Mouse (Mus musculus) olfactory bulb, adult 2 months (tissue): ENCODE data around the gene Anks1b. TPM values are rescaled to one million over a fixed set of nuclear protein-coding genes. Genes with fewer than 3 reads are reported as not detected.

ENCODE experiments used
- H3K27ac ChIP-seq: fragments of 200-500 bp; 2 replicates; pipeline ENCODE4 v1.5.1; 2012; ENCODE audit warnings: low read depth, low read length; ENCODE audit not compliant: insufficient read depth
- H3K4me1 ChIP-seq: fragments of 200-500 bp; 2 replicates; pipeline ENCODE4 v1.6.1; 2012; ENCODE audit warnings: low read length; ENCODE audit not compliant: control insufficient read depth, insufficient read depth
- H3K4me3 ChIP-seq: fragments of 200-500 bp; 2 replicates; pipeline ENCODE4 v1.5.1; 2012; ENCODE audit warnings: mild to moderate bottlenecking, low read depth, low read length, moderate library complexity; ENCODE audit not compliant: insufficient read depth
- CTCF ChIP-seq: fragments of 200-500 bp; IDR thresholded peaks from 2 replicates; pipeline ENCODE4 v1.5.1; 2012; ENCODE audit warnings: low read depth, mild to moderate bottlenecking, low read length, moderate library complexity; ENCODE audit not compliant: insufficient read depth
- POLR2A ChIP-seq: fragments of 200-500 bp; IDR thresholded peaks from 2 replicates; pipeline ENCODE4 v1.6.1; 2012; ENCODE audit warnings: mild to moderate bottlenecking, low read depth, low read length, moderate library complexity; ENCODE audit not compliant: insufficient read depth
- WGBS: fragments of 180-500 bp; shearing (Covaris S2); methylation state at CpG from one replicate; pipeline ENCODE4 v1.1.7; 2018; 5-methylcytosine and 5-hydroxymethylcytosine counted together
- polyA plus RNA-seq: library from polyadenylated mRNA; stranded (reverse); fragments of >200 nt; gene quantifications from 2 replicates; pipeline ENCODE4 v1.2.4, GENCODE M21; 2012; ENCODE audit warnings: low replicate concordance; ENCODE audit not compliant: missing spikeins, insufficient read depth, insufficient read length

Anks1b gene
- polyA plus RNA-seq, 1 experiment, result not detected

DNA sequence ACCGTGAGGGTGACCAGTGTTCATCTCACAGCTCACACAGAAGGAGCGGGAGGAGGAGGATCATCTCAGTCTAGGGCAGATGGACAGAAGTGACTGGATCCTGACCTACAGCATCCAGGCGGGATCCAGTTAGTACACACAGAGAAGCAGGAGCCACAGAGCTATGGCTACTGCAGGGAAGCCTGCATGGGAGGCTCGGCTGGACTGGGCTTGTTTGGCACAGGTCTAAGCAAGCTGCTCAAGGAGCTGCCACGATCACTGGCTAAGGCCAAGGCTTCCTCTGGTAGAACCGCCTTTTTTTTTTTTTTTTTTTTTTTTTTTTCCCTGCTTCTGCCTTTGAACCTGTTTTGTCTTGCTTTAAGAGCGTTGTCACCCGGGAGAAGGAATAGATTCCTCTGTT lies 1034.1 kb downstream of the Anks1b start:
- no peak for TF ChIP-seq POLR2A
- TF ChIP-seq CTCF, result no peak
- Histone ChIP-seq H3K27ac (no peak overlapping the region), H3K4me1 (peaks cover 8% of the 10 kb centered on the region), H3K4me3 (no peak overlapping the region)
- WGBS, result 70% methylated on average over 8 of the region's 8 CpGs

DNA sequence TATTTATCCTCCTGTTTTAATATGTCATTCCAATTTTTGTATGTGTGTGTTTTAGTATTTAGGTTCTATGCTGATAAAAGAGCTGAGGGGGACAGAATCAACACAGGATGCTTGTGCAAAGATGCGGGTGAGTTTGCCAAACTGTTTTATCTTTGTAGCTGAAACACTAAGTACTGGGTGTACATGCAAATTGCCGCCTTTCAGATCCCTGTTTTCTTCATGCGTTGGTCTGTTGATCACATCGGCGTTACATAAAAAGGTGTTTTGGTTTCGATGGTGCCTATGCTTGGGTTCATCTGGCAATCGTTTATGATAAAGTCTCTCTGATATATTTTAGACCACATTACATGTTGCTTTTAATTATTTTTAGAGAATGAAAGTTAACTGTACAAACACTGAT lies 1050.2 kb downstream of the Anks1b start:
- WGBS, result 25% methylated on average over 7 of the region's 7 CpGs
- peak overlapping the region; percentile 85 for H3K27ac ChIP-seq
- H3K4me3 ChIP-seq, result no peak overlapping the region
- H3K4me1 ChIP-seq, result peaks cover 9% of the 10 kb centered on the region
- TF ChIP-seq CTCF, result no peak

GRCm38 (mm10) chr10:90933088-90933487 lies 1059.8 kb downstream of the Anks1b start:
- WGBS, result 88% methylated on average over 5 of the region's 5 CpGs
- H3K4me3 ChIP-seq, result no peak overlapping the region
- H3K4me1 ChIP-seq, result peaks cover 7% of the 10 kb centered on the region; the same call in 1 of the 2 replicates
- TF ChIP-seq POLR2A (no peak), CTCF (no peak)
- H3K27ac ChIP-seq, result 0 out of 2 replicates have a peak overlapping the region, but pooled peaks have one; percentile 3

DNA sequence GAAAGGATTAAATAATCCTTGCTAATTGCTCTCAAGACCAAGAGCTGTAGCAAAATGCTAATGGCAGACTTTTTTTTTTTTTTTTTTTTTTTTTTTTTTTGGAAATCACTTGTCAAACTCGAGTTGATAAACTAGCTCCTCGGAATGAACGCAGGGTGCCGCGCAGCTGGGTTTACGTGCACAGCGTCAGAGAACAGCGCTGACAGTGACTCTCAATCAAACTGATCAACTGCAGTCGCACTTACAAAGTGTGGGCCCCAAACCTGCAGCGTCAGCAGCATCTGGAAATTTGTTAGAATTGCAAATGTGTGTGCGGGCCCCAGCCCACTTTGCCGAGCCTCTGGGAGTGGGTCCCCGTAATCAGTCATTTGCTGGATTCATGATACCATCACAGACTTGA lies 1061.4 kb downstream of the Anks1b start:
- Histone ChIP-seq H3K4me3 (no peak overlapping the region), H3K4me1 (peaks cover 12% of the 10 kb centered on the region; the same call in 1 of the 2 replicates), H3K27ac (peak overlapping the region; percentile 12; the same call in 1 of the 2 replicates)
- WGBS, result 57% methylated on average over 13 of the region's 13 CpGs
- TF ChIP-seq POLR2A, result no peak

GRCm38 (mm10) chr10:90937721-90938460 lies 1064.6 kb downstream of the Anks1b start:
- WGBS, result 68% methylated on average over 5 of the region's 5 CpGs

GRCm38 (mm10) chr10:90940521-90941520 lies 1067.5 kb downstream of the Anks1b start:
- TF ChIP-seq POLR2A, result no peak
- no peak for TF ChIP-seq CTCF
- WGBS, result 48% methylated on average over 15 of the region's 15 CpGs
- H3K4me1 ChIP-seq, result peaks cover 12% of the 10 kb centered on the region
- peak overlapping the region; percentile 49 for H3K27ac ChIP-seq
- no peak overlapping the region for H3K4me3 ChIP-seq

More at GRCm38 (mm10) chr10:90937721-90938460, 1064.6 kb downstream of the Anks1b start:
- H3K4me1 ChIP-seq, result peaks cover 17% of the 10 kb centered on the region
- no peak for TF ChIP-seq POLR2A
- TF ChIP-seq CTCF, result no peak
- H3K27ac ChIP-seq, result peak overlapping the region; percentile 3; the same call in 1 of the 2 replicates
- H3K4me3 ChIP-seq, result no peak overlapping the region

DNA sequence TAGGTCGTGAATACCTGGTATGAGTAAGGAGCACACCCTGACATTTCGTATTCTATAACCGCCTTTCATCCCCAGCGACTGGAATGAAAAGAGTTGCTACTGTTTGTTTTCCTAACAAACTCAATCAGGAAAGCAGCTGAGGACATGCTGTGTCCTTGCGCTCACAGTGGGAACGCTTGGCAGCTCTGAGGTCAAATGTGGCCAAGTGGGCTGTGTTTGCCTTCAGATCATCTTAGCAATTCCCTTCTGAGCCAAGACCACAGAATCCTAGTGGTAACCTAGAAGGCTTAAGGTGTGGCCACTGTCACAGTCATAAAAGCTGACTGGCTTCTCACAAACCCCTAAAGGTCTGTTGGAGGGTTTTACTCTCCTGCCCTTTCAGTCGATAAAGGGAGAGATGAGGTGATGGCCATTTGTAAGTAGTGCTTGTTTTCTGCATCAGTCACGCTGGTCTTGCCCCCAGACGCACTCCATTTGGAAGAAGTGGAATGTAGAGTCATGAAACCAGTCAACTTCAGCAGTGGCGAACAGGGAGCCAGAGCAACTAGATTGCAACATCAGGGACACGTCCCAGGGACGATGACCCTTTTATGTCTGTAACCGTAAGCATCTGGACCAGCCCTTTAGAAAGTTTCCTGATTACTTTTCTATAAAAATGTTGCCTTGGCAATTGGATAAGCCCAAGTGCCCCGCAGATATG lies 1068.8 kb downstream of the Anks1b start:
- WGBS, result 77% methylated on average over 14 of the region's 14 CpGs
- H3K4me1 ChIP-seq, result peaks cover 12% of the 10 kb centered on the region
- H3K27ac ChIP-seq, result no peak overlapping the region
- H3K4me3 ChIP-seq, result no peak overlapping the region
- TF ChIP-seq CTCF (no peak), POLR2A (no peak)

- Histone ChIP-seq H3K4me3 (no peak overlapping the region), H3K27ac (no peak overlapping the region), H3K4me1 (peaks cover 5% of the 10 kb centered on the region)
- no peak for TF ChIP-seq CTCF
- 65% methylated on average over 6 of the region's 6 CpGs for WGBS
Measured at GRCm38 (mm10) chr10:90947043-90947442, 1073.7 kb downstream of the Anks1b start.
